21 mouse cellular contexts compared by ENCODE assay signal in the genomic region with DNA sequence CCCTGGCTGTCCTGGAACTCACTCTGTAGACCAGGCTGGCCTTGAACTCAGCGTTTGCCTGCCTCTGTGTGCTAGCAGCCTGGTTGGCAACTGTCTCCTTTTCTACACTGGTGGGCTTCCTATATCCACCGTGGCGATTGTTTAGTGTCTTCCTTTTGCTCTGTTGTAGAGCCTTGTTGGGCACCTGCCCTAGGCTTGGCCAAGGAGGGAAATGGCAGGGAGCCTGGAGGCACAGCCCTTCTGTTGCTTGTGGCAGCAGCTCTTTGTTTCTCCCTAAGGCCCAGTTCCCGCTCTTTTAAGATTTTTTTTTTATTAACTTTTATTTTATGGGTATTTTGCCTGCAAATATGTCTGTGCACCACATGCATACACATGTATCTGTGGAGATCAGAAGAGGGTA. TPM values are rescaled to one million over a fixed set of nuclear protein-coding genes. Genes with fewer than 3 reads are reported as not detected.
A peak's percentile ranks its signal among the peaks of the same experiment; 100 is the strongest.
DNase-seq lines count a peak whose midpoint lies in the region; ATAC-seq lines count a peak whose summit lies in the region.
"Had no signal": no experiment of that assay in that cellular context is flagged by ENCODE, and none has a peak within 500 bp of the region (broad histone marks: within the 10 kb centered on the region; RNA-seq: fewer than 3 reads in every experiment).

No protein-coding gene starts in this region.

- no peak overlapping the region for H3K9ac ChIP-seq in hindbrain, embryonic 13.5 days
- no peak overlapping the region for H3K9ac ChIP-seq in neural tube, embryonic 15.5 days (replicated peaks)
- H3K9ac ChIP-seq in kidney, embryonic 16.5 days (replicated peaks; ENCODE audit: low read length) = no peak overlapping the region
- H3K9ac ChIP-seq: embryonic facial prominence, embryonic 13.5 days; forebrain, embryonic 12.5 days; heart, embryonic 15.5 days; hindbrain, embryonic 15.5 days had no signal

- H3K4me3 ChIP-seq in hindbrain, embryonic 13.5 days = no peak overlapping the region
- H3K4me3 ChIP-seq in hindbrain, embryonic 10.5 days = no peak overlapping the region
- no peak overlapping the region for H3K4me3 ChIP-seq in neural tube, embryonic 15.5 days (replicated peaks)
- H3K4me3 ChIP-seq in kidney, embryonic 16.5 days (ENCODE audit: low read length) = no peak overlapping the region
- H3K4me3 ChIP-seq: embryonic facial prominence, embryonic 13.5 days; forebrain, embryonic 12.5 days; heart, adult 2 months; heart, embryonic 15.5 days; hindbrain, embryonic 15.5 days had no signal

- no peak overlapping the region for H3K4me2 ChIP-seq in hindbrain, embryonic 13.5 days
- H3K4me2 ChIP-seq in neural tube, embryonic 15.5 days = no peak overlapping the region
- no peak overlapping the region for H3K4me2 ChIP-seq in kidney, embryonic 16.5 days (replicated peaks; ENCODE audit: low read depth, low read length)
- H3K4me2 ChIP-seq: embryonic facial prominence, embryonic 13.5 days; forebrain, embryonic 12.5 days; heart, embryonic 11.5 days; heart, embryonic 15.5 days; hindbrain, embryonic 15.5 days had no signal

- H3K36me3 ChIP-seq in hindbrain, embryonic 13.5 days = peaks cover 100% of the 10 kb centered on the region
- peaks cover 100% of the 10 kb centered on the region for H3K36me3 ChIP-seq in hindbrain, embryonic 10.5 days
- peaks cover 100% of the 10 kb centered on the region for H3K36me3 ChIP-seq in neural tube, embryonic 15.5 days
- peaks cover 96% of the 10 kb centered on the region for H3K36me3 ChIP-seq in kidney, embryonic 16.5 days (ENCODE audit: insufficient read depth, low read length)

- H3K27me3 ChIP-seq in hindbrain, embryonic 13.5 days = no peaks in the 10 kb centered on the region
- no peaks in the 10 kb centered on the region for H3K27me3 ChIP-seq in hindbrain, embryonic 10.5 days (ENCODE audit: insufficient read depth, poor library complexity, severe bottlenecking)
- no peaks in the 10 kb centered on the region for H3K27me3 ChIP-seq in neural tube, embryonic 15.5 days (replicated peaks)
- H3K27me3 ChIP-seq in kidney, embryonic 16.5 days (ENCODE audit: insufficient read depth, low read length) = no peaks in the 10 kb centered on the region
- H3K27me3 ChIP-seq: embryonic facial prominence, embryonic 13.5 days; forebrain, embryonic 12.5 days; heart, embryonic 15.5 days; hindbrain, embryonic 15.5 days had no signal

- DNase-seq in hindbrain, embryonic 10.5 days (ENCODE audit: low spot score) = no peak
- no peak for DNase-seq in neural tube, embryonic 10.5 days (ENCODE audit: extremely low spot score, low spot score)
- peak; percentile 80 for DNase-seq in cerebellum, adult 9-11 months
- peak; percentile 62 to 74 for DNase-seq in cerebellum, postnatal 36 days
- no peak for DNase-seq in B cell, adult 2 months
- DNase-seq: adrenal gland, postnatal 10 days; gastrocnemius, postnatal 10 days; heart, adult 2 months; heart, postnatal 14 days; kidney, adult 11 months had no signal

- WGBS in hindbrain, embryonic 13.5 days = 95% methylated on average over 4 of the region's 4 CpGs
- 92% methylated on average over 4 of the region's 4 CpGs for WGBS in hindbrain, embryonic 10.5 days
- 88% methylated on average over 4 of the region's 4 CpGs for WGBS in neural tube, embryonic 15.5 days
- WGBS in kidney, embryonic 16.5 days = 94% methylated on average over 4 of the region's 4 CpGs

- H3K4me1 ChIP-seq in hindbrain, embryonic 13.5 days (replicated peaks) = 0 out of 2 replicates have a peak, but pooled peaks cover 3% of the 10 kb centered on the region
- no peaks in the 10 kb centered on the region for H3K4me1 ChIP-seq in hindbrain, embryonic 10.5 days (replicated peaks)
- no peaks in the 10 kb centered on the region; the same call in 1 of the 2 replicates for H3K4me1 ChIP-seq in neural tube, embryonic 15.5 days
- no peaks in the 10 kb centered on the region for H3K4me1 ChIP-seq in kidney, embryonic 16.5 days (ENCODE audit: insufficient read depth, low read length)
- H3K4me1 ChIP-seq: embryonic facial prominence, embryonic 13.5 days; forebrain, embryonic 12.5 days; heart, embryonic 15.5 days; hindbrain, embryonic 15.5 days had no signal

- no peaks in the 10 kb centered on the region for H3K9me3 ChIP-seq in hindbrain, embryonic 13.5 days
- H3K9me3 ChIP-seq in hindbrain, embryonic 10.5 days = no peaks in the 10 kb centered on the region
- no peaks in the 10 kb centered on the region for H3K9me3 ChIP-seq in neural tube, embryonic 15.5 days (replicated peaks)
- no peaks in the 10 kb centered on the region for H3K9me3 ChIP-seq in kidney, embryonic 16.5 days (ENCODE audit: low read length)
- H3K9me3 ChIP-seq: embryonic facial prominence, embryonic 13.5 days; forebrain, embryonic 12.5 days; G1E; heart, embryonic 15.5 days; hindbrain, embryonic 15.5 days had no signal

- H3K27ac ChIP-seq in hindbrain, embryonic 13.5 days = peak overlapping the region; percentile 40; the same call in 1 of the 2 replicates
- H3K27ac ChIP-seq in hindbrain, embryonic 10.5 days = no peak overlapping the region
- peak overlapping the region; percentile 28; the same call in 1 of the 2 replicates for H3K27ac ChIP-seq in neural tube, embryonic 15.5 days (replicated peaks)
- H3K27ac ChIP-seq in kidney, embryonic 16.5 days (ENCODE audit: low read length) = no peak overlapping the region
- H3K27ac ChIP-seq: embryonic facial prominence, embryonic 13.5 days; forebrain, embryonic 12.5 days; heart, adult 2 months; heart, embryonic 15.5 days had no signal

- ATAC-seq in hindbrain, embryonic 13.5 days (ENCODE audit: low FRiP score) = no peak
- no peak for ATAC-seq in neural tube, embryonic 15.5 days (ENCODE audit: low FRiP score)
- no peak for ATAC-seq in kidney, embryonic 16.5 days (ENCODE audit: low FRiP score, low TSS enrichment)
- ATAC-seq: CD4-positive, CD25-positive, alpha-beta regulatory T cell, adult 4 months; forebrain, embryonic 16.5 days had no signal

RNA-seq across cellular contexts. Expression of a gene that starts 36.4 kb away (rescaled TPM):
- 24.4 and 24.9 TPM in 2 replicates for polyA plus RNA-seq in hindbrain, embryonic 13.5 days (2015; fragmentation: Nextera tagmentation; extraction: Ambion mirVana)
- polyA plus RNA-seq in hindbrain, embryonic 10.5 days (2016; fragmentation: Nextera tagmentation; extraction: Ambion mirVana) = 27.1 and 27.2 TPM in 2 replicates
- polyA plus RNA-seq in neural tube, embryonic 15.5 days (2015; fragmentation: Nextera tagmentation; extraction: Ambion mirVana) = 30.7 and 30.9 TPM in 2 replicates
- polyA plus RNA-seq in kidney, embryonic 16.5 days (2015; fragmentation: Nextera tagmentation; extraction: Ambion mirVana) = 31.6 and 32.9 TPM in 2 replicates

RNA-seq across cellular contexts. Expression of a gene that starts 49.2 kb away (rescaled TPM):
- polyA plus RNA-seq in hindbrain, embryonic 13.5 days (2015; fragmentation: Nextera tagmentation; extraction: Ambion mirVana) = 65.8 and 68.8 TPM in 2 replicates
- polyA plus RNA-seq in hindbrain, embryonic 10.5 days (2016; fragmentation: Nextera tagmentation; extraction: Ambion mirVana) = 55.6 and 68.9 TPM in 2 replicates
- 56.6 and 59.9 TPM in 2 replicates for polyA plus RNA-seq in neural tube, embryonic 15.5 days (2015; fragmentation: Nextera tagmentation; extraction: Ambion mirVana)
- polyA plus RNA-seq in kidney, embryonic 16.5 days (2015; fragmentation: Nextera tagmentation; extraction: Ambion mirVana) = 30.3 and 30.4 TPM in 2 replicates

RNA-seq across cellular contexts. Expression of a gene that starts 59.9 kb away (rescaled TPM):
- polyA plus RNA-seq in hindbrain, embryonic 13.5 days (2015; fragmentation: Nextera tagmentation; extraction: Ambion mirVana) = 78.6 and 80.2 TPM in 2 replicates
- polyA plus RNA-seq in hindbrain, embryonic 10.5 days (2016; fragmentation: Nextera tagmentation; extraction: Ambion mirVana) = 77.2 and 83.0 TPM in 2 replicates
- 88.6 and 95.8 TPM in 2 replicates for polyA plus RNA-seq in neural tube, embryonic 15.5 days (2015; fragmentation: Nextera tagmentation; extraction: Ambion mirVana)
- 88.5 and 92.0 TPM in 2 replicates for polyA plus RNA-seq in kidney, embryonic 16.5 days (2015; fragmentation: Nextera tagmentation; extraction: Ambion mirVana)

Comparison
In these comparisons a context has a peak if more than half of its experiments do, and no peak if none do; other contexts are left out.
1. H3K27ac ChIP-seq: peak in hindbrain, embryonic 13.5 days (single experiment) and neural tube, embryonic 15.5 days (single experiment); none in hindbrain, embryonic 10.5 days (single experiment) and kidney, embryonic 16.5 days (single experiment).
2. DNase-seq: peak in cerebellum, adult 9-11 months (single experiment) and cerebellum, postnatal 36 days (2 of 2); none in hindbrain, embryonic 10.5 days (single experiment), neural tube, embryonic 10.5 days (single experiment) and B cell, adult 2 months (0 of 2).